Mouse (Mus musculus) urinary bladder, postnatal 4 days (tissue): ENCODE data around the gene Olfr71.

Experiments
- DNase-seq, 2 experiments: peaks; one replicate each; pipeline ENCODE4 v3.0.0; 2021 to 2022; ENCODE audit warnings: low spot score in 2 of 2

Olfr71 gene

DNA sequence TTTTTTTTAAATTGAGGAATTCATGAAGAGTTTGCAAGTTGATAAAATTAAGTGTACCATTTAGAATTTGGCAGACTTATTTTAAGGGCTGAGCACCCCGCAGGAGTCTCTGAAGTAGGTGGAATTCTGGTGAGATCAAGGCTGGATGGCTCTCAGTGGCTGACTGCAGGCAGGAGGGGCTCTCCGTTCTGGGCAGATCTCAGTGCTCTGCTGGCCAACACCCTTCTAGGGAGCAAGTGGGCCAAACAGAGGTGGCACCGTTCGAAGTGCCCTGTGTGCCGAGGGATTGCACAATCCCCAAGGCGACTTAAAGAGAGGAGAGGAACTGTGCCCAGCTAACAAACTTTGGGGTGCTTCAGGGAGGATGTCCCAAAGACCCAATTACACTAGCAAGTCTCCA lies at the start of gene Olfr71:
Gene Olfr71 (minus strand): TSS at position 387 of the 400 bp plus-strand sequence.
- DNase-seq: no peak

DNA sequence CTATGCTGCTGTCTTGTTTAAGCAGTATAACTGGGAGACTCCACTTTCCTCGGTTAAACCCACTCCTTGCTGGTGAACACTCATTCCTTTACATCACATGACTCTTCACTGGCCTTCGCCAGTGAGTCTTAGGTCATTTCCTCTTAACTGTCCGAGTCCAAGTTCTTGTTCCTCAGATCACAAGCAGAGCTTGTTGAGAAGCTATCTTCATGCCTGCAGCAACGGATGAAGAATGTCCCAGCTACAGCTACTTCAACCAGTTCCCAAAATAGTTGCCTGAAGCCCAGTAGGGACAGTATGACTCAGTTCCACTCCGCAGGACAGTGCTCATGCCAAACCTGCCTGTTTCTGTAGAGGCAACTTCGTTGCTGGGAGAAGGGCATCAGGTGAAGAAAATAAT lies 47.2 kb upstream of the Olfr71 start:
- DNase-seq: no peak

DNA sequence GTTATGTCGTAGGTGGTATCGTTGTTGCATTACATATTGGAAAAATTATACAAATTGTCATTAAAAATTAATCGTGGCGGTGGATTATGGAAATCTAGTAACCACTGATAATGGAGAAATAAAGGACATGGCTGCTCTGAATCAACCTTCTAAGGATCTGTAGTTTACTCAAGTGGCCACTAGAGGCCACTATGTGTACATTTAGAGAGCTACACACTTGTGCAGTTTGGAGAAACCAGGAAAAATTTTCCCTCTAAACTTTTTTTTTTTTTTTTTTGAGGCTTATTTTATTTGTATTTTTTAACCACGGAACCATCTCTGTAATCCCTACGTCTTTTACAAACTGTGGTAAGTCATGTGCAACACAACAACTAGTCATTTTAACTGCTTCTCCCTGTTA lies 35.1 kb upstream of the Olfr71 start:
- DNase-seq: no peak

DNA sequence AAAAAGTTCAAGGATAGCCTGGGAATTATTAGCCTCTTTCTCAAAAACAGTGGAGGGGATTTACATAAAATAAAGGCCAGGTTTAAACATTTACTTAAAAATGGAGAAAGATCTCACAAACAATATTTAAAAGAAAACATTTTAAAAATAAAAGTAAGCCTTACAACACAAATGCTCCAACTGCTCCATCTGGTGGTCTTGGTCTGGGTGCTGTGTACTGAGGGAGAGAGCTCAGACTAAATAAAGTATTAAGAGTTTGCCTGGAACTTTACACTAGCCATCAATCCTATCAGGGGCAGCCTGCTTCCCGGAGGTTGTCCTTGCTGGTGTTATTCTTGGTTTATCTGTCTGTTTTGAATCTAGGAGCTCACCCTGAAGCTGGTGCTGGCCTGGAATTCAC lies 33.0 kb upstream of the Olfr71 start:
- DNase-seq: no peak

DNA sequence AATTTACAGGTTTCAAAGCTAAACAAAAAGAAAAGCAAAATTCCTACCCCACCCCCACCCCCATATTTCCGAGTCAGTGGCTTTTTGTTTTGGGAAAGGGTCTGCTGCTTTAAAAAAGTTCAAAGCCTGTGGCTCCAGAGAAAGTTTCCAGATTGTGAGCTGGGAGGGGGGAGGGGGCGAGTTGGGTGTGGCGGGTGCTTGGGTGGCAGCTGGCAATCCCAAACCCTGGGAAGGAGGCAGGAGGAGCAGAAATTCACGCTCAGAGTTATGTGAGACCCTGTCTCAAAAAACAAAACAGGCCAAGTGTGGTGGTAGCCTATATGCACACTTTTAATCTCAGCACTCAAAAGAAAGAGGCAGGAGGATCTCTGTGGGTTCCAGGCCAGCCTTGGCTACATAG lies 32.6 kb upstream of the Olfr71 start:
- no peak for DNase-seq

DNA sequence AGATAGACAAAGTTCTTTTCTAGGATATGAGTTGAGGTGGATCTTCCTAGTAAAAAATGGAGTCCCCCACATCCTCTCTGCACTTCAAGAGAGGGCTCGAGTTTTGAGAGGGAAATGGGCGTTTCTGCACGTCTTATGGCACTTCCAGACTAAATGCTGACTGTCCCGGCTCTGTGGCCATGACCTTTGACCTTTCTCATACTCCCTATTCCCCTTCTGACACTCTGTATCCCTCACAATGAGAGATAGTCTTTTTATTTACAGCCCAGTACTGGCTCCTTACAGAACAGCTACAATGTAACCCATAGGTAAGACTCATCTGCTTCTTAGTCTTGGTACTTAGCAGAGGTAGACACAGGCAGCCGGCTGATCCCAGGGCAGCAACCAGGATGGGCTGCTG lies 31.5 kb upstream of the Olfr71 start:
- no peak for DNase-seq

DNA sequence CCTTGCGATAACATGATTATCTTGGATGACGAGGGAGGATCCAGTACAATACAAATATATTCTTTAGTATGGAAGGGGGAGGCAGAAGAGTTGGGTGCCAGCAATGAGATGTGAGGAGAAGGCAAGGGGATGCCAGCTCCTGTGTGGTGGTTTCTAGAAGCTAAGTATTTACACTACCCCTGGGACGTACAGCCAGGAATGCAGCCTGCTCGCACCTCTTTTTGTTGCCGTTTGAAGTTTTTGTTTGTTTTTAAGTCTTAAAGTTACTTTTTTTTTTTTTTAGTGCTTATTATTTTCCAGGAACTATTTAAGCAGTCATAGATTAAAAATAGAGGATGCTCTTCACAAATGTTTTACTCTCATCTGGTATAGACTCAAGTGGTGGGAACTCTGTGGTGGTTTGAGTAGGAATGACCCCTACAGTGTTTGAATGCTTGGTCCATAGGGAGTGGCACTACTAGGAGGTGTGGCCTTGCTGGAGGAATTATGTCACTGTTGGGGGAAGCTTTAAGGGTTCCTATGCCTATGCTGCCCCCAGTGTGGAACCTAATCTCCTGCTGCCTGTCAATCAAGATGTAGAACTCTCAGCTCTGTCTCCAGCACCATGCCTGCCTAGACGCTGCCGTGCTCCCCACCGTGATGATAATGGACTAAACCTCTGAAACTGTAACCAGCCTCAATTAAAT lies 29.1 kb upstream of the Olfr71 start:
- DNase-seq: no peak

DNA sequence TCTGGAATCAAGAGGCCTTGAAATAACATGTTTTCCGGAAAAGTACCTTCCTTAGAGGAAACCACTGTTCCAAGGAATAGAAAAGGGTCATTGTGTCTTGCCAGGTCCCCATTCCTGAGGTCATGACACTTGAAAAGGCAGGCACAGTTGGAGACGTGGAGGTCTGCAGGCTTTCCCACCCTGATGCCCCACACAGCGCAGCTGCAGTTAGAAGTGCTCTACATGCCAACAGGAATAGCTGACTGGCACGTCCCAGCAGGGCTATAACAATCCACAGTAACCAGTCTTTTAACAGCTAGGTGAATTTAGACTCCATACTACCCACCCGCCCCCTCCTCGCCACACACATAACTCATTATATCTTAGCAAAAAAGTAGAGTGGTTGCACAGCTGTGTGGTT lies 27.1 kb upstream of the Olfr71 start:
- DNase-seq: no peak

DNA sequence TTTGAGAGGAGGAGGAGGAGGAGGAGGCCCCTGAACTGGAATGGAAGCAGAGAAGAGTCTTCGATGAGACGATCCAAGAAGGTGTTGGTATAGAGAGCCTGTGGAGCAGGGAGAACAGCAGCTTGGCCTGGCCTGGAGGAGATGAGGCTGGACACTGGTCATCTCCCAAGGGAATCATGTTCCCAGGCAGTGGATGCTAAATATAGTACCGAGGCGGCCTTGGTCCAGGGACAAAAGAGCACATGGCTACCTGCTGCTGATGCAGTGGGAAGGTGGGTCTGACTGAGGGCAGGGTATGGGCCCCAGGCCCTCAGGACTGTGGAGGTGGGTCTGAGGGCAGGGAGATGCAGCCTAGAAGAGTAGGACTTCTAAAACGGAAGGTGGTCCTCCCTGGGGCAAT lies 23.1 kb upstream of the Olfr71 start:
- DNase-seq: no peak

DNA sequence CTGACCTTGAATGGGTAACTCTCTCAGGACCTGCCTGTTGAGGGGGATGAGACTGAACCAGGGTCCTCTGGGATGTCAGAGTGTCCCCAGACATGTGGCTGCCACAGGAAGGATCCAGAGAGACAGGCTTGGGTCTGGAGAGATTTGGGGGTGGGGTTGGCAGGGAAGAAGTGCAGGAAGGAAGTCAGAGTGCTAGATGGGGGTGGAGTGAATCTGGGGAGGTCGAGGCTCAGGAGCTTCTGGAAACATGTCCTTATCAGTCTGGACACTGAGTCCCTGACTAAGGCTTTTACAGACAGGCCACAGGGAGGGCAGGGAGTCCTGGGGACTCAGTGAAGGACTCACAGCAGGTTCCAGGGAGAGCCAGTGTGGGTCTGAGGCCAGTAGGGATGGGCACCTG lies 22.1 kb upstream of the Olfr71 start:
- DNase-seq: no peak

DNA sequence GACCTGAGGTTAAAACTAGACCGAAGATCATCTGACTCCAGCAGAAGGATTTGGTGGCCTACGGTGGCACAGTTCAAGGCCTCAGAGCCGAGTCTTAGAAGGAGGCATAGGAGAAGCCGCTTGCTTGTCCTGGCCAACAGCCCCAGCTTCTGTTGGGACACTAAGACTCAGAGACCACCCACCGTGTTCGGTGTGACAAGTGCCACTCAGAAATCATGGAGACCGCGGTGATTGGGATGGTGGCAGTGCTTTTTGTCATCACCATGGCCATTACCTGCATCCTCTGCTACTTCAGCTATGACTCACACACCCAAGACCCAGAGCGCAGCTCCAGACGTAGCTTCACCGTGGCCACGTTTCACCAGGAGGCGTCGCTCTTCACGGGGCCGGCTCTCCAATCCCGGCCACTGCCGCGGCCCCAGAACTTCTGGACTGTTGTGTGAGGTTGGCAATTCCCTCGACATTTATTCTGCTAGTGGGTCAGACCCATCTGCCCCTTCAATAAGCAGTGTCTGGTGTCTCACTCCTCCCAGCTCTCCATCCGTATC lies 20.8 kb upstream of the Olfr71 start:
- no peak for DNase-seq

DNA sequence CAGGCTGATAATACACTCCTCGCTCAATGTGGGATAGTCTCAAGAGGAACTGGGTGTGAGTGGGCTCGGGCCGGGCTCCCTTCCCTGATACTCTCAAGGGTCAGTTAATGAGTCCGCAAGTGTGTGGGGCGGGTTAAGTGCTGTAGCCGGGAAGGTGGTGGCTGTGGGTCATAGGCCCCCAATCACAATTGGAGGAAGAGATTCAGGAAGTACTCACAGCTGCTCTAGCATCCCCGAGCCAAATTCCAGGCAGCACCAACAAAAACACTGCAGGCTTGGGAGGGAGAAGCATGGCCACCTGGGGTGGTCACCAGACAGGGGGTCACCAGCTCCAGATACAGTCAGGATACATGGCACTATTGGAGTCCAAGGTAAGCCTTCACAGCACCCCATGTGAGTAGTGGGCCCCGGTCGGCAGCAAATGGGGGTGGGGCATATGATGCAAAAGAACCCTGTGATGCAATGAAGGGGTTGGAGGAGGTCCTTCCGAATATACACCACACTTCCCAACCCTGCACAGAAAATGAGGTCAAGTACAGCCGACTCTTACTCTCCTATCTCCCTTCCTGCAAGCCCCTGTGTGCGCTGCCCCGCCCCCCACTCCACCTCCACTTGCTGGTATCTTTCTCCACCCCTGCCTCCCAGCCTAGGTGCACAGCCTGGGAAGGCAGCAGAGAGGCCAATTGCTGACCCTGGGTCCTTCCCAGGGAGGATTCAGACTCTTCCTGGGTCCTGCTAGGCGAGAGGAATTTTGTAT lies 19.9 kb upstream of the Olfr71 start, which contains the start of gene Spaar:
Gene Spaar (plus strand): TSS at position 241 of the 757 bp plus-strand sequence.
- peak in 1 of 2 experiments; percentile 42 for DNase-seq

DNA sequence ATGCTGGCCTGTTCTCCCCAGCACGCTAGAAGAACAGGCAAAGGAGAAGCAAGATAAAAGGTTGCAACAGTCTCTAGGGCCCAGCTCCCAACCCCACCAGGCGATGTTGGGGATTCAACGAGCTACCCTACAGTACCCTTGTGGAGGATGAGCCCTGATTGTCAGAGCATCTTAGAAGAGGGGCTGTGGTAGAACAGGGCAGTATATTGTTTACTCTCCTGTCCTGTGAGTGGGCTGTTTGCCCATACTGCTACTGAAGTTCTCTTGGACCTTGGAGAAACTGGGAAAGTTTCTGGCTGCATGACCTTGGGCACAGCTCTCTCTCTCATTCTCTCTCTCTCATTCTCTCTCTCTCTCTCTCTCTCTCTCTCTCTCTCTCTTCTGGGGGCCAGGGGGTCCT lies 19.1 kb upstream of the Olfr71 start:
- no peak for DNase-seq

DNA sequence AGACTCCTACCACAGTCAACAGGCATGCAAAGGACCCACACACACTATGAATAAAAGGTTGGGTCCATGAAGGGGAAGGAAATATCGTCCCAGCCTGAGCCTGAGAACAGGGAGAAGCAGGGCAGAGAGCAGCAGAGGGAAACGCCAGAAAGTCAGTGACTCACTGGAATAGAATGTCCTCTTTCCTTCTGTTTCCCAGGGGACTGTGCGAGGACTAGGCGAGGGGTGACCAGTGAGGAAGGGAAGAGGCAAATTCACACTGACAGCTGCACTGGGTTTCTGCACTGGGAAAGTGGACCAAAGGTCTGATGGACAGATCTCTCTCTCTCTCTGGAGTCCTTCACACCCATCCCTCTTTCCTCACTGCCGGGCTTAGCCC lies 18.5 kb upstream of the Olfr71 start:
- peak in 1 of 2 experiments; percentile 53 for DNase-seq

DNA sequence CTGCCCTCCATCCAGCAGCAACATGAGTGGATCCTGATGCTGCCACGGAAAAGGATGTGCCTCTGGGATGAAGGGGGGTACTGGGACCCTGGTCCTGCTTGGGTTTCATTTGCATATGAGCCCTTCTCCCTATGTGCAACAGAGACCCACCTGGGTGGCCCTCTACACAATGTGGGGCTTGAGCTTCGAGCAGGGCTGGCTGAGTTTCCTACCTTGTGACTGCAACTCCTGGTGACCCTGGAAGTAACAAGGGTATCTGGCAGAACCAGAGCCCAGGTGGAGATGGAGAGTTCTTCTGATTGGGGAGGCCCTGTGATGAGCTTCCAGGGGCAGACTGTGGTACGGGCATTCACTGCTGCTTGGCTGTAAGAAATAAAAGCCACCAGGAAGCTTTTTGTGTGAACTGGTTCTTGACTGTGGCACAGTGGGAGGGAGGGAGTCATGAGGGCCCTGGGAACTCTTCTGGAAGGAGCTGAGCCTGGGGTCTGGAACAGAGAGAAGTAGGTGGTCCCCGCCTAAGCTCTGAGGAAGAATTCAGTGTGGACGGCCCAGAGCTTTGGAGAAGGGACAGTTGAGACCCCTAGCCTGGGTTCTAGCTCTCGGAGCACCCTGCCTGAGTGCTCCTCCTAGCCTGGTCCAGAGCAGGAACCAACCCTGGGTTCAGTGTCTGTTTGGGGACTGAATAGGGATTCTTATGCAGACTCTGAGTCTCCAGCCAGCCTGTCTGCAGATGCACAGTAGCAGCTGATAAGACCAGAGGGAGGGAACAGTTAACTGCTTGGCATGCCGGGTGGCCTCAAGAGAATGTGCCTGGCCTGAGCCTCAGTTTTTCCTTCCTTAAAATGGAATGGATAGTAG lies 17.9 kb upstream of the Olfr71 start:
- DNase-seq: peak in 1 of 2 experiments; percentile 33

DNA sequence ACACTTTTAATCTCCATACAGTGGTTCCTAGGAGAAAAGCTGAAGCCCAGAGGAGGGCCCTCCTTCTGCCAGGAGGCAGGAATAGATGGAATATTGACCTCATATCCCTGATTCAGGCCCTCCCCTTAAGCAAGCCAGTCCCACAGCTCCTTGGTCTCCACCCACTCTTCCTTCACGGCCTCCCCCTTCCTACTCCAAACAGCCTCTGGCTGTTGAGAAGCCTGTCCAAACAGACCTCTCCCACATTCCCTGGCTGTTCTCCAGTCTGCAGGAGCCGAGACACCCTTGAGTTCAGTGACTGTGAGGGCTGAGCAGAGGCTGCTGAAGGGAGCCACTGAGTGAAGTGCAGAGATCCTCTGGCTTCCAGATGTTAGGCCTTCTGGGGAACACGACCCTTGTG lies 16.9 kb upstream of the Olfr71 start, which contains the start of gene Hrct1:
Gene Hrct1 (plus strand): TSS at position 194 of the 400 bp plus-strand sequence.
- DNase-seq: peak; percentile 78 to 82

DNA sequence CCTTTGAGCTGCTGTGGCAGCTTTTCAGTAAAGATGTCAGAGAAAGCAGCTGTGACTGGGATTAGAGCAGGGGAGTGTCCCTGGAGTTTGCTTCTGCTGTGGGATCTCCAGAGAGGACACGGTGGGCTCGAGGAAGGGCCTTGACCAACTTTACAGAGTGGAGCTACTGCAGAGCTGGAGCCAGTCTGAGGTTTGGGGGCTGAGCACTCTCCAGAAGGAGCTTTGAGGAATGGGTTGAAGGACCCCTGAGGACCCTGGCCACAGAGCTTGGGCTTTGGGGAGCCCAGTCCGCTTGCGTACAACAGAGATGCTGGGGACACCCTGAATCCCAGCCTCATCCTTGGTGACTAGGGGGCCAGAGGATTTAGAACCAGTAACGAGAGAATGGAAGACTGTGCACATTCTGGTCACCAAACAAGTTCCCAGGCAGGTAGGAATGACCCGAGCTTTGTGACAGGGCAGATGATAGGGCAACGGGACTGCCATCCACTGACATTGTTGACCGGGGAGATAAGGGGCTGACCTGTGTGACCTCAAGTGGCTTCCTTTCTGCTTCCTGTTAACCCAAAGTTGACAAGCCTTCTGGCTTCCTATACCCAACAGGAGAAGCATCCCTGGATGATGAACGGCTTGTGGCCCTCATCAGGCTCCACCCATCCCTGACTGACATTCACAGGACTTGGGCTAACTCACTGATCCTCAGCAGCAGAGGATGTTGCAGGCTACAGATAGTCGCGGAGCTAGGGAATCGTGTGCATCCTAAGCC lies 16.4 kb upstream of the Olfr71 start:
- no peak for DNase-seq

DNA sequence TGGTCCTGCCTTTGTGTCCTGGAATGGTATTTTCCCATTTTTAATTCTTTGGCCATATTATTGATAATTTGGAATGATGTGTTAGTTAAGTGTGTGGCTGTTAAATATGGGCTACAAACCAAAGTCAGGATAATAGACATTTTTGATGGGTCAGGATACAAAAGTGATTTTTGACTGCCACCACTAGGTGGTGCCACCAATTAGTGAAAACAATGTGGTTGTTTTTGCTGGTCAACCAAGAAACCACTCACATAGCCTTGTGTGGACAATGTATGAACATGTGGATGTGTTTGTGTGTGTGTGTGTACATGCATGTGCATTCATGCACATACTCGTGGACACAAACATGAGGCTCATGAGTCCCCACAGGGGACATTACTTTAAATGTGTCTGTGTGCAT lies 14.7 kb upstream of the Olfr71 start:
- no peak for DNase-seq

DNA sequence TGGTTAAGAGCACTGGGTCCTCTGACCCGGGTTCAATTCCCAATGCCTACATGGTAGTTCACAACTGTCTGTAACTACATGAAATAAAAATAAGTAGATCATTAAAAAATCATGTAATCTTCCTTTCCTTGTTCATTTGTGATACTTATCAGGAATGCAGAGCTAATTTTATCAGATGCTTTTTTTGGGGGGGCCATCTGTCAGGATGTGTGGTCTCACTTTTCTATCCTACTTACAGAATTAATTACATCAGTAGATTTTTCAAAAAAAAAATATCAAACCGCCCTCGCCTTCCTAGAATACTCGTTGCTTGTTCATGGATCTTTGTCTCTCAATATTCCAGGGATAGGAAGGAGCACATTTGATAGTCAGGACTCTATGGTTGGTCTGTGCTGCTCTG lies 12.1 kb upstream of the Olfr71 start:
- DNase-seq: no peak

DNA sequence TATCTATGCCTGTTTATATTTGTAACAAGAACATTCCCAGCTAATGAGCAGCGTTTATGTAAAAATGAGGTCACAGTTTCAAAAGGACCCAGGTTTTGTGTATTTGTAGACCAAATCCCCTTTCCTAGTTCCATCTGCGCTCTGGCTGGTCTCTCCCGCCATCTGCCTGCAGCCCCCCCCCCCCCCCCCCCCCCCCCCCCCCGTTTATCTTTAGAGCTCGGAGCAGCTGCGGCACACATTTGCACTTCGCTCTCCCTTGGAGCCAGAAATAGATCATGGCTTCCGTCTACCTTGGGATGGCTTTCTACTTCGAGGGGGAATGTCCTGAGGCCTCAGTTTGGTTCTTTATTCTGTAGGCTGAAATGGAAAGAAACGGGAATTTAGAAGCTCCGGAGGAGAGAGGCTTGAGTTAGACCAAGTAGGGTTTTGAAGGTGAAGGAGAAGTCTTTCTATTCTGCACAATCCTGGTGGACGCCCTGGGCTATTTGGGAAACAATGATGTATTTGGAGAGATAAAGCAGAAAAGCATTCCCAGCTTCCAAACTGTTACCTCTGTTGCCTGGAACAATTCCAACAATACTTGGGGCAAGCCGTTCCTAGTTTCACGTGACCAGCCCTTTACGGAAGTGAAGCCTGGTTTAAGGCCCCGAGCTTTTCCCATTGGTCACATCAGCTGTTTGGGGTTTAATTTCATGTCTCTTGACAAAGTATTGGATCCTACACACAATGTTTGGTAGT lies 10.6 kb upstream of the Olfr71 start:
- DNase-seq: no peak
